Mouse (Mus musculus) liver, postnatal 0 days (tissue): Measurements from ENCODE around the gene Lipt2. TPM values are rescaled to one million over a fixed set of nuclear protein-coding genes. Genes with fewer than 3 reads are reported as not detected.

Experiments used
- ATAC-seq: fragments of 200-750 bp; cut with Nextera tagmentation; 2 replicates; pipeline ENCODE4 v1.8.0; 2017; ENCODE audit warnings: mild to moderate bottlenecking, moderate library complexity
- DNase-seq: peaks from one replicate; pipeline ENCODE4 v3.0.0-alpha.2; 2016
- H3K27ac ChIP-seq: fragments of 300-500 bp; sonication (generic); 2 replicates; pipeline ENCODE4 v1.5.1; 2014; ENCODE audit warnings: antibody characterized with exemption, moderate library complexity, mild to moderate bottlenecking, low read depth
- H3K27me3 ChIP-seq: fragments of 300-500 bp; sonication (generic); 2 replicates; pipeline ENCODE4 v1.6.1; 2014; ENCODE audit warnings: low read length, control low read depth, mixed read lengths; ENCODE audit not compliant: insufficient read depth
- H3K36me3 ChIP-seq: fragments of 300-500 bp; sonication (generic); replicated peaks from 2 replicates; pipeline ENCODE4 v1.6.1; 2014; ENCODE audit warnings: mild to moderate bottlenecking, control low read depth, low read length, moderate library complexity, mixed read lengths; ENCODE audit not compliant: insufficient read depth
- H3K4me1 ChIP-seq: fragments of 300-500 bp; sonication (generic); 2 replicates; pipeline ENCODE4 v1.6.1; 2014; ENCODE audit warnings: antibody characterized with exemption, mild to moderate bottlenecking, control low read depth; ENCODE audit not compliant: insufficient read depth
- H3K4me2 ChIP-seq: fragments of 300-500 bp; sonication (generic); 2 replicates; pipeline ENCODE4 v1.6.1; 2014; ENCODE audit warnings: low read depth, mild to moderate bottlenecking, low read length, moderate library complexity, mixed read lengths
- H3K4me3 ChIP-seq: fragments of 300-500 bp; sonication (generic); 2 replicates; pipeline ENCODE4 v1.5.1; 2014; ENCODE audit warnings: low read depth, low read length
- H3K9ac ChIP-seq: fragments of 300-500 bp; sonication (generic); replicated peaks from 2 replicates; pipeline ENCODE4 v1.6.1; 2014; ENCODE audit warnings: mild to moderate bottlenecking, moderate library complexity
- H3K9me3 ChIP-seq: fragments of 300-500 bp; sonication (generic); 2 replicates; pipeline ENCODE4 v1.6.1; 2016; ENCODE audit warnings: mild to moderate bottlenecking, control low read depth, low read length, mixed read lengths
- CTCF ChIP-seq: sonication (generic); IDR thresholded peaks from 2 replicates; pipeline ENCODE4 v1.5.1; 2016; ENCODE audit warnings: antibody characterized with exemption, low read depth
- EP300 ChIP-seq: IDR thresholded peaks from 2 replicates; pipeline ENCODE4 v1.6.1; 2016; ENCODE audit warnings: antibody characterized with exemption, low read depth, mild to moderate bottlenecking
- WGBS: fragments of 180-500 bp; shearing (Covaris S2); extraction: QIAGEN DNeasy Blood & Tissue Kit; methylation state at CpG from one replicate; pipeline ENCODE4 v1.1.7; 2014; ENCODE audit not compliant: insufficient replicate concordance; 5-methylcytosine and 5-hydroxymethylcytosine counted together
- polyA plus RNA-seq: library from polyadenylated mRNA; unstranded; fragments of >200 nt; fragmentation: Nextera tagmentation; extraction: Ambion mirVana; gene quantifications from 2 replicates; pipeline ENCODE4 v1.2.1, GENCODE M21; 2015

Lipt2 gene
- polyA plus RNA-seq, 1 experiment from 2014 or later = 6.4 TPM

GRCm38 (mm10) chr7:100157669-100158068, 1.4 kb upstream of the Lipt2 start:
- no peak overlapping the region for H3K4me3 ChIP-seq
- H3K9ac ChIP-seq = no peak overlapping the region
- peaks cover 7% of the 10 kb centered on the region for H3K4me1 ChIP-seq
- no peak for DNase-seq
- TF ChIP-seq CTCF (no peak), EP300 (no peak)
- H3K36me3 ChIP-seq = no peaks in the 10 kb centered on the region
- 67% methylated on average over 4 of the region's 4 CpGs for WGBS
- H3K9me3 ChIP-seq = no peaks in the 10 kb centered on the region
- no peak overlapping the region for H3K4me2 ChIP-seq
- H3K27me3 ChIP-seq = no peaks in the 10 kb centered on the region
- no peak overlapping the region for H3K27ac ChIP-seq
- ATAC-seq = no peak

DNA sequence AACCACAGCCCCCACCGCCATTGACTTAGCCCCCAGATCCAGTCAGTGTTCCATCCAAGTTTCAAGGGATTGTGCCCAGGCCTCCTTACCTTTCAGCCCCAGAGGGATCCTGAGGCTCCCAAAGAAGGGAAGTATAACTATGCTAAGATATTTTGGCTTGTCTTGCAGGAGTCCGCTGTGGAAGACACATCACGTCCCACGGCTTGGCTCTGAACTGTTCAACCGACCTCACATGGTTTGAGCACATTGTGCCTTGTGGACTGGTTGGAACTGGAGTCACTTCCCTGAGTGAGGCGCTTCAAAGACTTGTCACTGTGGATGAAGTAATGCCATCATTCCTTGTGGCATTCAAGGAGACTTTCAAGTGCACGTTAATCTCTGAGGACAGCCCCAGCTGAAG, 929 bp downstream of the Lipt2 start:
- Histone ChIP-seq H3K4me1 (peaks cover 4% of the 10 kb centered on the region), H3K4me3 (peak overlapping the region; percentile 63), H3K9me3 (no peaks in the 10 kb centered on the region), H3K27ac (0 out of 2 replicates have a peak overlapping the region, but pooled peaks have one; percentile 91), H3K27me3 (no peaks in the 10 kb centered on the region), H3K9ac (no peak overlapping the region), H3K4me2 (peak overlapping the region; percentile 98), H3K36me3 (no peaks in the 10 kb centered on the region)
- TF ChIP-seq CTCF = no peak
- no peak for TF ChIP-seq EP300
- ATAC-seq (no peak), DNase-seq (no peak)
- WGBS = 59% methylated on average over 7 of the region's 7 CpGs

DNA sequence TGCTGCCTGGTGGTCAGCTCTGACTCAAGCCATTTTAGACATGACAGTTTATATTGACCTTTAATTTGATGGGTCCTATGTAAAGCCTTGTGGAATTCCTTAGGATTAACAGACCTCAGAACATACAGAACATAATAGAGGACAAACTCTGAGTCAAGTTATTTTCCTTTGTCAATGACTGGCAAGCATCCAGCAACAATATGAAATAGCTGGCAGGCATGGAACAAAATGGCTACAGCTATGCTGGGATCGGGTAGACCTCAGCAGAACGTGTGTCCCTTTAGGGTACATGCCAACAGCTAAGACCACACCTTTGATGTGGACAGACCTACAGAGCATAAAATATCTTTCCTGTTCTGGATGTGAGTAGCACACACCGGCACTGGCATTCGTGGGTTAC, 4.4 kb downstream of the Lipt2 start:
- Histone ChIP-seq H3K27ac (no peak overlapping the region), H3K9me3 (no peaks in the 10 kb centered on the region), H3K9ac (no peak overlapping the region), H3K4me1 (peaks cover 4% of the 10 kb centered on the region), H3K36me3 (no peaks in the 10 kb centered on the region), H3K4me3 (no peak overlapping the region), H3K27me3 (no peaks in the 10 kb centered on the region), H3K4me2 (no peak overlapping the region)
- no peak for ATAC-seq
- TF ChIP-seq CTCF (no peak), EP300 (no peak)
- 83% methylated on average over 4 of the region's 4 CpGs for WGBS
- DNase-seq = no peak

- no peaks in the 10 kb centered on the region for H3K36me3 ChIP-seq
- H3K9me3 ChIP-seq = no peaks in the 10 kb centered on the region
- H3K4me1 ChIP-seq = no peaks in the 10 kb centered on the region
- H3K9ac ChIP-seq = no peak overlapping the region
- 66% methylated on average over 11 of the region's 11 CpGs for WGBS
- TF ChIP-seq CTCF (no peak), EP300 (no peak)
- no peak for DNase-seq
- H3K27ac ChIP-seq = no peak overlapping the region
- H3K4me2 ChIP-seq = no peak overlapping the region
- H3K4me3 ChIP-seq = no peak overlapping the region
- no peak for ATAC-seq
- no peaks in the 10 kb centered on the region for H3K27me3 ChIP-seq
These were observed 9.6 kb downstream of the Lipt2 start for GRCm38 (mm10) chr7:100168654-100169053.

DNA sequence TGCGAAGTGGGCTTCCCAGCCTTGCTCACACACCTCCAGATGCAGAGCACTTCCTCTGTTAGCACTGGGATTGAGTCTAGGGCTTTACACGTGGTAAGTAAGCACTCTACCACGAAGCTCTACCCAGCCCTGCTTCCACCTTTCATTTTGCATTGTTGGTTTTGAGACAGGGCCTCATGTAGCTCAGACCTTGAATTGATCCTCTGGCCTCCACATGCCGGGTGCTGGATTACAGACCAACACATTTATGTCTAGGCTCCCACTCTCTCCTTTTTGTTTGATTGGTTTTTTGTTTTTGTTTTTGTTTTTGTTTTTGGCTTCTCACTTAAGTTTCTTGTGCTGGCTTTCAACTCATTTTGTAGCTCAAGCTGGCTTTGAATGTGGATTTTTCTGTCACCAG, 11.7 kb downstream of the Lipt2 start:
- 41% methylated on average over 4 of the region's 4 CpGs for WGBS
- Histone ChIP-seq H3K27me3 (no peaks in the 10 kb centered on the region), H3K4me2 (no peak overlapping the region), H3K4me3 (no peak overlapping the region), H3K9ac (no peak overlapping the region), H3K36me3 (no peaks in the 10 kb centered on the region), H3K9me3 (no peaks in the 10 kb centered on the region), H3K4me1 (no peaks in the 10 kb centered on the region), H3K27ac (no peak overlapping the region)
- no peak for DNase-seq
- no peak for TF ChIP-seq EP300
- no peak for TF ChIP-seq CTCF
- ATAC-seq = no peak

- no peak within 1 kb of the TSS for H3K27ac ChIP-seq
- H3K27me3 ChIP-seq = peaks cover 25% of the 10 kb centered on the region
- H3K4me2 ChIP-seq = no peak within 1 kb of the TSS
- WGBS = 37% methylated on average over 3 of the region's 3 CpGs
- H3K36me3 ChIP-seq = no peaks in the 10 kb centered on the region
- H3K9me3 ChIP-seq = no peaks in the 10 kb centered on the region
- no peak within 1 kb of the TSS for H3K9ac ChIP-seq
- no peak within 1 kb of the TSS for H3K4me3 ChIP-seq
- DNase-seq (no peak), ATAC-seq (no peak)
- no peak for TF ChIP-seq EP300
- no peak for TF ChIP-seq CTCF
- peaks cover 25% of the 10 kb centered on the region for H3K4me1 ChIP-seq
These were observed 17.2 kb downstream of the Lipt2 start, which contains the start of gene Kcne3 for GRCm38 (mm10) chr7:100176269-100176668. Gene Kcne3 (plus strand): TSS chr7:100176502.
